Mouse (Mus musculus) megakaryocyte progenitor cell, adult 5-6 weeks (primary cell): ENCODE measurements around the gene Lrp11. TPM values are rescaled to one million over a fixed set of nuclear protein-coding genes. Genes with fewer than 3 reads are reported as not detected.

Experiments
- ATAC-seq: replicated peaks from 2 replicates; pipeline ENCODE4 v1.8.0; 2016; ENCODE audit warnings: mild to moderate bottlenecking, moderate TSS enrichment, inconsistent platforms; ENCODE audit not compliant: poor library complexity
- total RNA-seq, 2 experiments: library from RNA; stranded (forward) in 1 of 2; stranded (reverse) in 1 of 2; fragments of 157-497, 149-512 nt in 1 of 2; fragments of 200-1000 nt in 1 of 2; gene quantifications; 2 replicates each; pipeline versions ENCODE4 v1.2.3 to v1.2.4; 2015 to 2017

Lrp11 gene
- total RNA-seq, 2 experiments from 2014 or later: 0.69 to 0.83 TPM

GRCm38 (mm10) chr10:7622378-7622777 lies 32.8 kb downstream of the Lrp11 start:
- ATAC-seq: no peak

- ATAC-seq: no peak
Measured at GRCm38 (mm10) chr10:7623861-7624518, 34.4 kb downstream of the Lrp11 start.

- no peak for ATAC-seq
Measured at GRCm38 (mm10) chr10:7629092-7629491, 39.5 kb downstream of the Lrp11 start.

GRCm38 (mm10) chr10:7630286-7630685 lies 40.7 kb downstream of the Lrp11 start:
- no peak for ATAC-seq

- no peak for ATAC-seq
Measured at GRCm38 (mm10) chr10:7630951-7631720, 41.5 kb downstream of the Lrp11 start.

GRCm38 (mm10) chr10:7640366-7640765 lies 50.8 kb downstream of the Lrp11 start:
- no peak for ATAC-seq

- ATAC-seq: no peak
Measured at GRCm38 (mm10) chr10:7645911-7646310, 56.3 kb downstream of the Lrp11 start.

- no peak for ATAC-seq
Measured at GRCm38 (mm10) chr10:7649059-7649458, 59.5 kb downstream of the Lrp11 start.

GRCm38 (mm10) chr10:7651057-7651456 lies 61.5 kb downstream of the Lrp11 start:
- ATAC-seq: no peak

GRCm38 (mm10) chr10:7662471-7663141 lies 73.0 kb downstream of the Lrp11 start:
- ATAC-seq: peak; percentile 60

- ATAC-seq: peak; percentile 62
Measured at GRCm38 (mm10) chr10:7663159-7664026, 73.8 kb downstream of the Lrp11 start.

GRCm38 (mm10) chr10:7664027-7664526 lies 74.5 kb downstream of the Lrp11 start:
- no peak for ATAC-seq

- no peak for ATAC-seq
Measured at GRCm38 (mm10) chr10:7664889-7665288, 75.3 kb downstream of the Lrp11 start.

- peak; percentile 71 for ATAC-seq
Measured at GRCm38 (mm10) chr10:7667342-7667802, 77.8 kb downstream of the Lrp11 start, which contains the start of gene Nup43. Gene Nup43, plus strand, starts transcription at chr10:7667503.

- peak; percentile 98 for ATAC-seq
Measured at GRCm38 (mm10) chr10:7673673-7674072, 84.1 kb downstream of the Lrp11 start.

Other genes with a start within 250 kb of the Lrp11 start
- 21.6 and 22.0 TPM in 2 replicates for gene Ulbp1, start 116.2 kb upstream of the Lrp11 start, total RNA-seq (2015)
- 28.4 and 29.5 TPM in 2 replicates for gene Ulbp1, start 116.2 kb upstream of the Lrp11 start, total RNA-seq (2017)
- 38.0 and 50.3 TPM in 2 replicates for gene Nup43, start 77.7 kb downstream of the Lrp11 start, total RNA-seq (2015)
- 31.2 and 37.1 TPM in 2 replicates for gene Nup43, start 77.7 kb downstream of the Lrp11 start, total RNA-seq (2017)
- gene Pcmt1, start 91.3 kb downstream of the Lrp11 start, total RNA-seq (2015): 68.3 and 83.4 TPM in 2 replicates
- gene Pcmt1, start 91.3 kb downstream of the Lrp11 start, total RNA-seq (2017): 64.3 and 66.6 TPM in 2 replicates
- gene Lats1, start 91.4 kb downstream of the Lrp11 start, total RNA-seq (2015): 23.0 and 27.3 TPM in 2 replicates
- gene Lats1, start 91.4 kb downstream of the Lrp11 start, total RNA-seq (2017): 13.7 and 14.0 TPM in 2 replicates
- 59.4 and 80.0 TPM in 2 replicates for gene Katna1, start 136.2 kb downstream of the Lrp11 start, total RNA-seq (2015)
- 54.3 and 56.4 TPM in 2 replicates for gene Katna1, start 136.2 kb downstream of the Lrp11 start, total RNA-seq (2017)
- 34.2 and 39.8 TPM in 2 replicates for gene Ginm1, start 203.0 kb downstream of the Lrp11 start, total RNA-seq (2015)
- gene Ginm1, start 203.0 kb downstream of the Lrp11 start, total RNA-seq (2017): 35.7 and 48.8 TPM in 2 replicates
- 43.2 and 44.3 TPM in 2 replicates for gene Ppil4, start 203.1 kb downstream of the Lrp11 start, total RNA-seq (2015)
- gene Ppil4, start 203.1 kb downstream of the Lrp11 start, total RNA-seq (2017): 72.9 and 87.3 TPM in 2 replicates
- 0.22 TPM in 1 of 2 replicates, not detected in the other for gene Zc3h12d, start 242.7 kb downstream of the Lrp11 start, total RNA-seq (2015)
- 0.17 TPM in 1 of 2 replicates, not detected in the other for gene Zc3h12d, start 242.7 kb downstream of the Lrp11 start, total RNA-seq (2017)